Mouse (Mus musculus) liver, embryonic 15.5 days (tissue): ENCODE data around the gene Tacc3. TPM values are rescaled to one million over a fixed set of nuclear protein-coding genes. Genes with fewer than 3 reads are reported as not detected.

ENCODE experiments used
- ATAC-seq: fragments of 200-750 bp; cut with Nextera tagmentation; 2 replicates; pipeline ENCODE4 v1.8.0; 2017; ENCODE audit warnings: moderate number of reproducible peaks, mild to moderate bottlenecking, moderate library complexity; ENCODE audit not compliant: insufficient read depth
- H3K27ac ChIP-seq: fragments of 300-500 bp; sonication (generic); replicated peaks from 2 replicates; pipeline ENCODE4 v1.5.1; 2015; ENCODE audit warnings: mild to moderate bottlenecking, inconsistent platforms
- H3K27me3 ChIP-seq: fragments of 300-500 bp; sonication (generic); 2 replicates; pipeline ENCODE4 v1.6.1; 2015; ENCODE audit warnings: mild to moderate bottlenecking, inconsistent platforms
- H3K36me3 ChIP-seq: fragments of 300-500 bp; sonication (generic); replicated peaks from 2 replicates; pipeline ENCODE4 v1.6.1; 2015; ENCODE audit warnings: moderate library complexity, mild to moderate bottlenecking, inconsistent platforms
- H3K4me1 ChIP-seq: fragments of 300-500 bp; sonication (generic); replicated peaks from 2 replicates; pipeline ENCODE4 v1.6.1; 2015; ENCODE audit warnings: inconsistent platforms
- H3K4me2 ChIP-seq: fragments of 300-500 bp; sonication (generic); 2 replicates; pipeline ENCODE4 v1.6.1; 2015; ENCODE audit warnings: moderate library complexity, mild to moderate bottlenecking, inconsistent platforms
- H3K4me3 ChIP-seq: fragments of 300-500 bp; sonication (generic); replicated peaks from 2 replicates; pipeline ENCODE4 v1.5.1; 2015; ENCODE audit warnings: mild to moderate bottlenecking, inconsistent platforms
- H3K9ac ChIP-seq: fragments of 300-500 bp; sonication (generic); 2 replicates; pipeline ENCODE4 v1.6.1; 2015; ENCODE audit warnings: moderate library complexity, mild to moderate bottlenecking, inconsistent platforms
- H3K9me3 ChIP-seq: fragments of 300-500 bp; sonication (generic); replicated peaks from 2 replicates; pipeline ENCODE4 v1.6.1; 2016; ENCODE audit warnings: inconsistent platforms
- WGBS: fragments of 180-500 bp; shearing (Covaris S2); methylation state at CpG from one replicate; pipeline ENCODE4 v1.1.7; 2015; ENCODE audit warnings: mixed read lengths; ENCODE audit not compliant: insufficient replicate concordance; 5-methylcytosine and 5-hydroxymethylcytosine counted together
- polyA plus RNA-seq: library from polyadenylated mRNA; unstranded; fragments of >200 nt; fragmentation: Nextera tagmentation; extraction: Ambion mirVana; gene quantifications from 2 replicates; pipeline ENCODE4 v1.2.1, GENCODE M21; 2015

Tacc3 gene
- polyA plus RNA-seq, 1 experiment from 2014 or later = 140 TPM

- WGBS = 82% methylated on average over 7 of the region's 7 CpGs
- Histone ChIP-seq H3K4me2 (no peak overlapping the region), H3K4me3 (no peak overlapping the region), H3K9me3 (no peaks in the 10 kb centered on the region), H3K27me3 (peaks cover 61% of the 10 kb centered on the region), H3K27ac (no peak overlapping the region), H3K9ac (no peak overlapping the region), H3K4me1 (peaks cover 40% of the 10 kb centered on the region), H3K36me3 (0 out of 2 replicates have a peak, but pooled peaks cover 9% of the 10 kb centered on the region)
- no peak for ATAC-seq
Observed at GRCm38 (mm10) chr5:33726081-33726647, 68.2 kb downstream of the Tacc3 start.

- 29% methylated on average over 1 of the region's 1 CpGs for WGBS
- H3K4me3 ChIP-seq = no peak overlapping the region
- H3K9me3 ChIP-seq = no peaks in the 10 kb centered on the region
- no peak overlapping the region for H3K9ac ChIP-seq
- H3K27me3 ChIP-seq = peaks cover 54% of the 10 kb centered on the region
- H3K36me3 ChIP-seq = 0 out of 2 replicates have a peak, but pooled peaks cover 11% of the 10 kb centered on the region
- peaks cover 33% of the 10 kb centered on the region for H3K4me1 ChIP-seq
- no peak overlapping the region for H3K4me2 ChIP-seq
- no peak overlapping the region for H3K27ac ChIP-seq
- no peak for ATAC-seq
Observed at GRCm38 (mm10) chr5:33726891-33727290, 69.0 kb downstream of the Tacc3 start.

Other genes starting within 250 kb of the Tacc3 start
- not detected in 2 replicates for gene Nkx1-1, start 224.2 kb upstream of the Tacc3 start, polyA plus RNA-seq
- gene Fam53a, start 28.5 kb upstream of the Tacc3 start, polyA plus RNA-seq = 18.3 and 19.7 TPM in 2 replicates
- gene Gm9903, start 28.2 kb upstream of the Tacc3 start, polyA plus RNA-seq = 0.08 TPM in 2 replicates
- 246 and 270 TPM in 2 replicates for gene Slbp, start 5.6 kb upstream of the Tacc3 start, polyA plus RNA-seq
- gene Tmem129, start 288 bp downstream of the Tacc3 start, polyA plus RNA-seq = 20.6 and 23.1 TPM in 2 replicates
- gene Fgfr3, start 63.5 kb downstream of the Tacc3 start, polyA plus RNA-seq = 2.7 and 3.0 TPM in 2 replicates
- 18.9 and 21.3 TPM in 2 replicates for gene Letm1, start 124.7 kb downstream of the Tacc3 start, polyA plus RNA-seq
- 23.0 and 26.9 TPM in 2 replicates for gene Nsd2, start 162.6 kb downstream of the Tacc3 start, polyA plus RNA-seq